Mouse (Mus musculus): ENCODE measurements at regions not wholly inside any gene's neighbourhood (a gene's known extent, or its start where the extent isn't known, plus 50 kb on each side); places are given as distances from the start of the nearest gene placed in this dataset.

DNA sequence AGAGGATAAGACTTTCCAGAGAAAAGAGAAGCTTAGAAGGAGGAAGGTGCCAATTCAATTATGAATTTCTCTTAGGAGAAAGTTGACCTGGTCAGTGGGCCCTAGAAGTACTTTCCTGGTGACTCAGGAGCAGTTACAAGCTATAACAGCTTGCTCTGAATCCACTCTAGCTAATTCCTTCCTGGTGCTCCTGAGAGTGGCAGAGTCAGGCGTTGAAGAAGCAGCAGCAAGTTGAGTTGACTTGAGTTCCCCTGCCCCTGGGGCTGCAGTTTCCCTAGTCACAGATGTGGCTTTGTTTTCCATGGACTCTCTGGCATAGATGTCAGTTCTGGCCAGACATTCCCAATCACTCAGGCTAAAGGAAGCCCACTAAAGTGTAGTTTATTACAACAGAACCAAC is 85.9 kb downstream of the Osr1 start:
- Histone ChIP-seq H3K4me2 (no peak overlapping the region), H3K36me3 (no peaks in the 10 kb centered on the region), H3K9me3 (replicated peaks) (no peaks in the 10 kb centered on the region), H3K27me3 (replicated peaks) (no peaks in the 10 kb centered on the region), H3K9ac (replicated peaks) (no peak overlapping the region), H3K27ac (replicated peaks) (no peak overlapping the region), H3K4me1 (no peaks in the 10 kb centered on the region), H3K4me3 (replicated peaks) (no peak overlapping the region)
- 29% methylated on average over 1 of the region's 1 CpGs for WGBS
- no peak for ATAC-seq (ENCODE audit: low FRiP score)

DNA sequence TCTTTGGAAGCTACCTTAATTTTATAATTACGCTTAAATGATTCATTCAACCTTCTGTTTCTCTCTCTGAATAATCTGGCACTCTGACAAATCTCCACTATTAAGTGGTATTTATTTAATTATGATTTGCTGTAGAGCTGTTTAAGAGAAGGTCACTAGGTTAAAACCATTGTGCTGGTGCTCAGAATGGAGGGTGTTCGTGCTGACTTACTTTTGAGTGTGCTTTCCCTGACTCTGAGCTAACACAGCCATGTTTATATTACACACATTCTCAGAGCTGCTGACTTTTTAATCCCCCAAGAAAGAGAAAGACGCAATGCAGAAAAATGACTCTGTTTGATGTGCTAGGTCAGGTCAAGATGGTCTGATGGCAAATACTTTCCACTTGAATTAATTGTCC is 86.4 kb downstream of the Osr1 start:
- no peak for ATAC-seq (ENCODE audit: low FRiP score)
- H3K27ac ChIP-seq (replicated peaks): no peak overlapping the region

DNA sequence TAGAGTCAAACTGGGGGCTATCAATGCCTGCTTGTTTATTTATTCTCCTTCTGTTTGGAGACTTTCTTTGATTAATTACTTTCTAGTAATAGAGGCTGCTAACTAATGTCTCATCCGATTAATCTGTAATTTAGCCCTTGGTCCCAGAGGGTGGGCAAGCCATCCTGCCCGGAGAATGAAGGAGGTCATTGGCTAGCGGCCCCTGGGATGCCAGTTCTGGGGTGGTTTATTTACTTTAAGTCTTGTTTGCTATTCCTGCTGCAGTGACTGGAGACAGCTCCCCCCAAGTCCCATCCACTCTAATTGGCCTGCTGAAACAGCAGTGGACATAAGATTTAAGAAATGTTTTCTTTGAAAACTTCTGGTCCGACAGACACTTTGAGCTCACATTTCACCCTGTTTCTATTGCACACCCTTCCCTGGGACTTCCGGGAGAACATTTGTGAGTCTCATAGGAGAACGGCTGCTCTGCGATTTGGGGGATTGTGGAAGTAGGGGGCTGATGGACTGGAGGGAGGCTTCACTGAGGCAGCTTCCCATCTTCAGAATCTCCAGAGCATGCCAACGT is 87.4 kb downstream of the Osr1 start:
- WGBS: 83% methylated on average over 8 of the region's 8 CpGs
- ATAC-seq (ENCODE audit: low FRiP score): no peak
- Histone ChIP-seq H3K27me3 (replicated peaks) (no peaks in the 10 kb centered on the region), H3K4me3 (replicated peaks) (no peak overlapping the region), H3K36me3 (no peaks in the 10 kb centered on the region), H3K4me2 (no peak overlapping the region), H3K9ac (replicated peaks) (no peak overlapping the region), H3K27ac (replicated peaks) (no peak overlapping the region), H3K9me3 (replicated peaks) (no peaks in the 10 kb centered on the region), H3K4me1 (no peaks in the 10 kb centered on the region)

More for the DNA sequence above, 86.4 kb downstream of the Osr1 start:
- 78% methylated on average over 3 of the region's 3 CpGs for WGBS
- no peak overlapping the region for H3K4me3 ChIP-seq (replicated peaks)
- no peak overlapping the region for H3K4me2 ChIP-seq
- H3K27me3 ChIP-seq (replicated peaks): no peaks in the 10 kb centered on the region
- H3K4me1 ChIP-seq: no peaks in the 10 kb centered on the region
- H3K9me3 ChIP-seq (replicated peaks): no peaks in the 10 kb centered on the region
- H3K9ac ChIP-seq (replicated peaks): no peak overlapping the region
- H3K36me3 ChIP-seq: no peaks in the 10 kb centered on the region

DNA sequence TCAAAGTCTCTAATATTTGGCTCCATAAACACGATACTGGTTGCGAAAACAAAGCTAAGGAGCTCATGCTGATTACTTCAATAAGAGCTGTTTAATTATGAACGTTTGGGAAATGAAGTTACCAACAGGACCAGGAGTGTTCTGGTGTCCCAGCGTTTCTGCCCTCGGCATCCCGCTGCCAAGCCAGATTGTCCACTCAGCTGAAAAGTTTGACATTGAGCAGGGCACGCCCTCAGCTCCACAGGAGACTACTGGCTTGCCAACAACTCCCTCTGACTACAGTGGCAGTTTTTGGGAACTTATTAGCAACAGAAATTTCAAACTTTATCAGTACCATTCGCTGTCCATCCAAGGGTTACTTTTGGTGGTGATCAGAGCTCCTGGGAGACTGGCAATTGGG is 87.9 kb downstream of the Osr1 start:
- H3K27ac ChIP-seq (replicated peaks): no peak overlapping the region
- H3K27me3 ChIP-seq (replicated peaks): no peaks in the 10 kb centered on the region
- WGBS: 79% methylated on average over 8 of the region's 8 CpGs
- no peaks in the 10 kb centered on the region for H3K9me3 ChIP-seq (replicated peaks)
- no peaks in the 10 kb centered on the region for H3K4me1 ChIP-seq
- no peak overlapping the region for H3K4me2 ChIP-seq
- ATAC-seq (ENCODE audit: low FRiP score): no peak
- no peak overlapping the region for H3K4me3 ChIP-seq (replicated peaks)
- H3K9ac ChIP-seq (replicated peaks): no peak overlapping the region
- no peaks in the 10 kb centered on the region for H3K36me3 ChIP-seq

DNA sequence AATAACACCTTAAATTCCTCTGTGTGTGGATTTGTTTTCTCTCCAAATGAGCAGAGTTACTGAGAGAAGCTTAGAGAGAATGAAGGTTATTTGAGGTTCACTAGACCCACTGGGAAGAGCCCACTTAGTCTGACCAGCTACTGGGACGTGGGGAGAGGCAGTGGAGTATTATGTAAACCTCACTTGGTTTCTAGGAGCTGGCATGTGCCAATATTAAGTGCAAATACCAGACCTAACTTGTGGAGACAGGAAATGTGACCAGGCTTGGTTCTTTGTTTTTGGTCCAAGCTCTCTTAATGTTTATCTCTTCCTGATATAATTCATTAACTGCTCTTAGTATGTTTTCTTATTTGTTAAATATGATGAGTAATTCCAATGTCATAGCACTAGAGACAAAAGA is 90.4 kb downstream of the Osr1 start:
- WGBS: 68% methylated on average over 1 of the region's 1 CpGs
- Histone ChIP-seq H3K36me3 (no peaks in the 10 kb centered on the region), H3K9ac (replicated peaks) (no peak overlapping the region), H3K9me3 (replicated peaks) (no peaks in the 10 kb centered on the region), H3K4me3 (replicated peaks) (no peak overlapping the region), H3K27me3 (replicated peaks) (no peaks in the 10 kb centered on the region), H3K4me1 (no peaks in the 10 kb centered on the region), H3K4me2 (no peak overlapping the region), H3K27ac (replicated peaks) (no peak overlapping the region)
- no peak for ATAC-seq (ENCODE audit: low FRiP score)

GRCm38 (mm10) chr12:9688776-9689175 is 118.9 kb downstream of the Osr1 start:
- Histone ChIP-seq H3K27me3 (replicated peaks) (no peaks in the 10 kb centered on the region), H3K9me3 (replicated peaks) (no peaks in the 10 kb centered on the region), H3K4me1 (no peaks in the 10 kb centered on the region), H3K4me3 (replicated peaks) (no peak overlapping the region), H3K36me3 (no peaks in the 10 kb centered on the region), H3K27ac (replicated peaks) (no peak overlapping the region), H3K4me2 (no peak overlapping the region), H3K9ac (replicated peaks) (no peak overlapping the region)
- ATAC-seq (ENCODE audit: low FRiP score): no peak

GRCm38 (mm10) chr12:9689541-9689940 is 119.6 kb downstream of the Osr1 start:
- Histone ChIP-seq H3K4me2 (no peak overlapping the region), H3K9ac (replicated peaks) (no peak overlapping the region), H3K9me3 (replicated peaks) (no peaks in the 10 kb centered on the region), H3K27ac (replicated peaks) (no peak overlapping the region), H3K27me3 (replicated peaks) (no peaks in the 10 kb centered on the region), H3K4me1 (no peaks in the 10 kb centered on the region), H3K36me3 (no peaks in the 10 kb centered on the region), H3K4me3 (replicated peaks) (no peak overlapping the region)
- 90% methylated on average over 4 of the region's 4 CpGs for WGBS
- ATAC-seq (ENCODE audit: low FRiP score): no peak

DNA sequence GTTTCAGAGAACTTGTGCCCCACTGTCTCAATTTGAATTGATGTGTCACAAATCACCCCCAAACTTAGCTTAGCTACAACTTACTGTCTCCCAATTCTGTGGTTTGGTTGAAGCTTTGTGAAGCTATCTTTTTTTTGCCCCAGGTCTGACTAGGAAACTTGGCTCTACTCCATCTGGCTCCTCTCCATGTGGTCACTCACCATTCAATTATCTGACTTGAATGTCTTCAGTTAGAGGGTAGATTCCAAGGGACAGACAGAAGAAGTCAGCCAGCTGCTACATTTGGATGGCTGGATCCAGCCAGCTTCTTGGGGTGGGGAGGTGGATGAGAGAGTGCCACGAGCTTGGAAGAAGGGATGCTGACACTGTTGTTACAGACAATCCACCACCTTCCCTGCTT is 163.0 kb downstream of the Osr1 start:
- no peaks in the 10 kb centered on the region for H3K9me3 ChIP-seq (replicated peaks)
- 70% methylated on average over 1 of the region's 1 CpGs for WGBS
- no peak overlapping the region for H3K4me2 ChIP-seq
- no peak overlapping the region for H3K9ac ChIP-seq (replicated peaks)
- H3K4me3 ChIP-seq (replicated peaks): no peak overlapping the region
- no peak overlapping the region for H3K27ac ChIP-seq (replicated peaks)
- no peaks in the 10 kb centered on the region for H3K36me3 ChIP-seq
- ATAC-seq (ENCODE audit: low FRiP score): no peak
- no peaks in the 10 kb centered on the region for H3K4me1 ChIP-seq
- H3K27me3 ChIP-seq (replicated peaks): no peaks in the 10 kb centered on the region

DNA sequence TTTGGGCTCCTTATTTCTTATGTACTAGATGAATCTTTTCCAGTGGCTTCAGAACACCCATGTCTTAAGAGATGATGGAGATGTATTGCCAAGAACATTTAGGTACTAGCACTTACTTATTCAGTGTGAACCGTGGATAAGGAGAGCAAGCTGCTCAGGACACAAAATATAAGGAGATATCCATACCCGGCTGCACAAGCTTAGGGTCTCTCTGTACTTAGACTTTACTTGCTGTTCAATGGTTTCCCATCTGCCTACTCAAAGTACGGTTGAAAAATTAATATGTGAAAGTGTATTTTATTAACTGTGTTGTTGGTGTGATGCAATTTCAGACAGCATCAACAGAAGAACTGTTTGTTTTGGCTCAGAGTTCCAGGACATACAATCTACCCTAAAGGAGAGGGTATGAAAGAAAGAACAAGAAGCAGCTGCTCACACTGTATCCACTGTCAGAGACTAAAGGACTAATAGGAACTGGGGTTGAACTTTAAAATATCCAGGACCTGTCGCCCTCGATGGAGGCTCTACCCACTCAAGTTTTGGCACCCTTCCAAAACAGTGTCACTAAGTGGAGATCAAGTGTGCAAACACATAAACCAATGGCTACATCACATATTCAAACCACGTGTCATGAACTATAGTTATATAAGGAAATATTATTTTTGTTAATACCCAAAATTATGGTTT is 174.9 kb downstream of the Osr1 start:
- Histone ChIP-seq H3K4me3 (replicated peaks) (no peak overlapping the region), H3K9ac (replicated peaks) (no peak overlapping the region), H3K9me3 (replicated peaks) (no peaks in the 10 kb centered on the region), H3K4me1 (no peaks in the 10 kb centered on the region), H3K4me2 (no peak overlapping the region), H3K27ac (replicated peaks) (no peak overlapping the region), H3K36me3 (no peaks in the 10 kb centered on the region), H3K27me3 (replicated peaks) (no peaks in the 10 kb centered on the region)
- WGBS: 86% methylated on average over 6 of the region's 6 CpGs
- ATAC-seq (ENCODE audit: low FRiP score): no peak

DNA sequence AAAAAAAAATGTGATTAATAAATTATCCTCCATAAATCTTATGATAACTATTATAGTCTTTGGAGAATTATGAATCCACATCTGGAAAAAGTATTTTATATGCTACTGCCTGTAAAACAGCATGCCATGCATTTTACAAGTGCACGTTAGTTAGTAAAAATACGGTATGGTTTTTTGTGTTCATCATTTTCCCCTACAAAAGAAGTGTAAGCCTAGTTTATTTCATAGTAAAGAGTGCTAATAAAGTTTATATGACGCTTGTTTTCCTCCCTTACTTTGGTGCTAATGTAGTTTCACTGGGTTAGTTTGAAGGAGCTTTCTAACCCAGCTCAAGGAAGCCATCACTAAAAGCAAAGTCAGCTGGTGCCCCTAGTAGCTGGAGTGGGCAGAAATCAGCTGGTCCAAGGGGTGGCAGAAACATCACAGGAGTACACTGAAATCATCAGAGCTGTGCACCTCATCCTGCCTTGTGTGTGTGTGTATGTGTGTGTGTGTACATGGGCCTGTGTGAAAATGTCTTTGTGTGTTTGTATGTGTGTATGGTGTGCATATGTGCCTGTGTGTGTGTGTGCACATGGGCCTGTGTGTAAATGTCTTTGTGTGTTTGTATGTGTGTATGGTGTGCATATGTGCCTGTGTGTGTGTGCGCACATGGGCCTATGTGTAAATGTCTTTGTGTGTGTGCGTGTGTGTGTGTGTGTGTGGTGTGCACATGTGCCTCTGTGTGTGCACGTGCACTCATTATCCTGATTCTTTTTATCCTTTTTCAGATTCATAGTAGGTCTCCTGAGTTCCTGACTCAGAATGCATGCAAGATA is 181.6 kb downstream of the Osr1 start:
- 83% methylated on average over 6 of the region's 6 CpGs for WGBS
- no peaks in the 10 kb centered on the region for H3K9me3 ChIP-seq (replicated peaks)
- no peak overlapping the region for H3K27ac ChIP-seq (replicated peaks)
- H3K4me3 ChIP-seq (replicated peaks): no peak overlapping the region
- no peaks in the 10 kb centered on the region for H3K36me3 ChIP-seq
- no peak overlapping the region for H3K9ac ChIP-seq (replicated peaks)
- H3K27me3 ChIP-seq (replicated peaks): no peaks in the 10 kb centered on the region
- H3K4me2 ChIP-seq: no peak overlapping the region
- H3K4me1 ChIP-seq: no peaks in the 10 kb centered on the region
- no peak; the same call in 1 of the 2 replicates for ATAC-seq (ENCODE audit: low FRiP score)

- Histone ChIP-seq H3K4me1 (no peaks in the 10 kb centered on the region), H3K4me2 (no peak overlapping the region), H3K27ac (replicated peaks) (no peak overlapping the region), H3K4me3 (replicated peaks) (no peak overlapping the region), H3K27me3 (replicated peaks) (no peaks in the 10 kb centered on the region), H3K9ac (replicated peaks) (no peak overlapping the region), H3K9me3 (replicated peaks) (no peaks in the 10 kb centered on the region), H3K36me3 (no peaks in the 10 kb centered on the region)
- 49% methylated on average over 6 of the region's 6 CpGs for WGBS
- no peak for ATAC-seq (ENCODE audit: low FRiP score)
These were observed 182.1 kb downstream of the Osr1 start for GRCm38 (mm10) chr12:9752079-9752450.

GRCm38 (mm10) chr12:9756411-9756810 is 186.5 kb downstream of the Osr1 start:
- H3K9me3 ChIP-seq (replicated peaks): no peaks in the 10 kb centered on the region
- no peak overlapping the region for H3K9ac ChIP-seq (replicated peaks)
- H3K4me2 ChIP-seq: no peak overlapping the region
- WGBS: 79% methylated on average over 1 of the region's 1 CpGs
- H3K27ac ChIP-seq (replicated peaks): no peak overlapping the region
- no peak overlapping the region for H3K4me3 ChIP-seq (replicated peaks)
- ATAC-seq (ENCODE audit: low FRiP score): no peak
- no peaks in the 10 kb centered on the region for H3K27me3 ChIP-seq (replicated peaks)
- no peaks in the 10 kb centered on the region for H3K36me3 ChIP-seq
- no peaks in the 10 kb centered on the region for H3K4me1 ChIP-seq
